Mouse (Mus musculus): ENCODE measurements around the gene Mogat1. TPM values are rescaled to one million over a fixed set of nuclear protein-coding genes. Genes with fewer than 3 reads are reported as not detected.
"Not testable (repeated sequence)": the region's sequence is repeated elsewhere in the genome, so short reads cannot be mapped to it uniquely, and the experiment has no call there.

Gene Mogat1
- total RNA-seq, 1 experiment from 2014 or later = not detected

DNA sequence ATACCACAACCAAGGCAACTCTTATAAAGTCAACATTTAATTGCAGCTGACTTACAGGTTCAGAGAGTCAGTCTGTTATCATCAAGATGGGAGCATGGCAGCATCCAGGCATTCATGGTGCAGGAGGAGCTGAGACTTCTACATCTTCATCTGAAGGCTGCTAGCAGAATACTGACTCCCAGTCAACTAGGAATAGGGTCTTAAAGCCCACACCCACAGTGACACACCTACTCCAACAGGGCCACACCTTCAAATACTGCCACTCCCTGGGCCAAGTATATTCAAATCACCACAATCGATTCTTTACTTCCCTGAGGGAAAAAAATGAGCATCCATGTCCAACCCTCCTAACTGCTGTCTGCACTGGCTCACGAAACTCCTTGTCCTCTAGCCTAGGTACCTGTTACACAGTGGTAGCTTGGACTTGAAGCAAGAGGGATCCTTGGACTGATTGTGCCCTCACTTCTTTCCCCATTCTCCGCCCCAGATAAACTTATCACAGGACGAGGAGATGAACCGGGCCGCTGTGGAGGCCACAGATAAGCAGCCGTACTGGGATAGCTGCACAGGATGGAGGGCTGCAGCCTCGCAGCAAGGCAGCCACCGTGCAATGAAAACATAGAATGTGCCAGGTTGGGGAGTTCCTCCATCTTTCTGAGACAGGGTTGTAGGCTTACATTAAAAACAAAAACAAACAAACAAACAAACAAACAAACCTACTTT is 23.8 kb downstream of the Mogat1 start:
- ATAC-seq (ENCODE audit: extremely low read depth, insufficient number of reproducible peaks, low FRiP score, poor library complexity, severe bottlenecking) = no peak

GRCm38 (mm10) chr1:78536310-78537164 is 25.7 kb downstream of the Mogat1 start:
- peak; percentile 64 for ATAC-seq (ENCODE audit: extremely low read depth, insufficient number of reproducible peaks, low FRiP score, poor library complexity, severe bottlenecking)

DNA sequence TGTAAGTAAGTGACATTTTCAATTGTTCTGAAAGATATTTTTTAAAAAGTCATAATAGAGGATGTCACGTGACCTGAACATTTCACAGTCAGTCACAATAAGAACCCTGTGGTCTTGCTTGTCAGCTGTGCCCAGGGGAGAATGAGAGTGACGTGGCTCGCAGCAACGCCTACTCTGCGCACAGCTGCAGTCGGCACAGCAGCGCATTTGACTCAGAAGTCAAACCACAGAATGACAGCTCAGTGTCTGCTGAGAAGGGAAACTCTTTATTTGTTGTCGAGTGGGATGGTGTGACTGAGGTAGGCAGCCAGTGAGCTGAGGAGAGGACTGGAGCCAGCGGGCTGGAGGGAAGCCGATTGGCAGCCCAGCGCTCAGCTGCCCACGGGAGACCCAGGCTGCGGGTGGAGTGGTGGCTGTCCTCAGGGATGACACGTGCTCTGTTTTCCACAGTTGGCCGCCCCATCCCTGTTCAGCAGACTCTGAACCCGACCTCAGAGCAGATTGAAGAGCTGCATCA is 26.8 kb downstream of the Mogat1 start:
- peak; percentile 93 for ATAC-seq (ENCODE audit: extremely low read depth, insufficient number of reproducible peaks, low FRiP score, poor library complexity, severe bottlenecking)

GRCm38 (mm10) chr1:78538396-78538795 is 27.6 kb downstream of the Mogat1 start:
- peak; percentile 27; the same call in 1 of the 2 replicates for ATAC-seq (ENCODE audit: extremely low read depth, insufficient number of reproducible peaks, low FRiP score, poor library complexity, severe bottlenecking)

DNA sequence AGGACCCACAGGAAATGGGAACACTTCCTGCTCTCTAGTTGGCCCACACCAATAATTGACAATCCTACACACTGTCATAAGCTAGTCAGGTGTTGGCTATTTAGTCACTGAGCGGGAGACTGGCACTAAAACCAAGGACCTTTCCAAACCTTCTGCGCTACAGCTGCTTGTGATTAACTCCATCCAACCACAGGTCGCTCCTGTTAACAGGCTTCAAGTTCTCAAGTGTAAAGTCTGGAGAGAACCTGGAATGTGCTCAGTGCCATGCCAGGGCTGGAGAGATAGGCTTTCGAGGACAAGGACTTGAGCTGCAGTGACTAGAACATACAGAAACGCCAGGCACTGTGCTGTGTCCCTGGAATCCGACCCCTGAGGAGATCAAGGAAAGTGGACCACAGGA is 28.4 kb downstream of the Mogat1 start:
- no peak for ATAC-seq (ENCODE audit: extremely low read depth, insufficient number of reproducible peaks, low FRiP score, poor library complexity, severe bottlenecking)

- not testable (repeated sequence) for ATAC-seq (ENCODE audit: extremely low read depth, insufficient number of reproducible peaks, low FRiP score, poor library complexity, severe bottlenecking)
Observed at GRCm38 (mm10) chr1:78543631-78544030, 32.8 kb downstream of the Mogat1 start.

- ATAC-seq (ENCODE audit: extremely low read depth, insufficient number of reproducible peaks, low FRiP score, poor library complexity, severe bottlenecking) = no peak
Observed at GRCm38 (mm10) chr1:78546258-78546657, 35.5 kb downstream of the Mogat1 start.

DNA sequence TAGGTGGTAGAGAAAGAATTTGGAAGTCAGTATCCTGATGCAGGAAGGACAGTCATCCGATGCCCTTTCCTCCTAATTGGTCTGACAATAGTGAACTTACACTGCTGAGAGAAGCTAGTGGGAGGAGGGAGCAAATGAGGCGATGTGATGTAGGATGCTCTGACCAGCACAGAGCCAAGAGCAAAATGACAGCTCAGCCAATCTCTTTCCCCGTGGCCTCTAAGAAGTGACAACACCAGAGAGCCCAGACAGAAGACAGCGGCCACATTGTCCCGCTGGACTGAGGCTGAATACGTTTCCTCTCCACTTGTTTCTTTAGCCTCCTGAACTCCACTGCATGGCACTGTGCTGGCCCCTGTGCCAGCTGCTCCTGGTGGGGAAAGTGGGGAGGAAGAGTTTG is 38.2 kb downstream of the Mogat1 start:
- ATAC-seq (ENCODE audit: extremely low read depth, insufficient number of reproducible peaks, low FRiP score, poor library complexity, severe bottlenecking) = no peak

DNA sequence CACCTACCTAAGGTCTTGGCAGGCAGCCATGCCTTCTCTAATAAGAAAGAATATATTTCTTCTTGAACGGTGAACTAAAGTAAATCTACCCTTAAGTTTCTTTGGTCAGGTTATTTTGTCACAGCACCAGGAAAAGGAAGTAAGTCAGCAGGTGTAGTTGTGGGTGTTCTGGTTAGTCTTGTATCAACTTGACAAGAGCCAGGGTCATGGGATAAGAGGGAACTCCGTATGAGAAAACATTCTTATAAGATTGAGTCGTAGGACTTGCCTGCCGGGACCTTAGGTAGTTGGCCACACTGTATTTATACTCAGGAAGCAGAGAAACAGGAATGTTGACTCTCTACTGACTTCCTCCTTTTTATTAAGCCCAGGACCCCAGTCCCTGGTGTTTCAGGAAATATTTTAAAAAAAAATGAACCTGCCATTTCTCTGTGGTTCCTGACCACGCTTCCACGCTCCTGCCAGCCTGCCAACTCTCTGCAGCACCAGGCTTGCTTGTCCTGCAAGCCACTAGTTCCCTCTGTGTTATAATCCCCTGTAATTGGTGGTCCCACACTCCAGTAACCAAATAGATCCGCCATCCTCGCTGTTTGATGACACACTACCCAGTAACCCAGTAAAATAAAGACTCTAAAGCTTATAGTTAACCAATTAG is 43.3 kb downstream of the Mogat1 start:
- ATAC-seq (ENCODE audit: extremely low read depth, insufficient number of reproducible peaks, low FRiP score, poor library complexity, severe bottlenecking) = no peak

GRCm38 (mm10) chr1:78566963-78567362 is 56.2 kb downstream of the Mogat1 start:
- no peak for ATAC-seq (ENCODE audit: extremely low read depth, insufficient number of reproducible peaks, low FRiP score, poor library complexity, severe bottlenecking)

GRCm38 (mm10) chr1:78567421-78567820 is 56.6 kb downstream of the Mogat1 start:
- ATAC-seq (ENCODE audit: extremely low read depth, insufficient number of reproducible peaks, low FRiP score, poor library complexity, severe bottlenecking) = no peak

DNA sequence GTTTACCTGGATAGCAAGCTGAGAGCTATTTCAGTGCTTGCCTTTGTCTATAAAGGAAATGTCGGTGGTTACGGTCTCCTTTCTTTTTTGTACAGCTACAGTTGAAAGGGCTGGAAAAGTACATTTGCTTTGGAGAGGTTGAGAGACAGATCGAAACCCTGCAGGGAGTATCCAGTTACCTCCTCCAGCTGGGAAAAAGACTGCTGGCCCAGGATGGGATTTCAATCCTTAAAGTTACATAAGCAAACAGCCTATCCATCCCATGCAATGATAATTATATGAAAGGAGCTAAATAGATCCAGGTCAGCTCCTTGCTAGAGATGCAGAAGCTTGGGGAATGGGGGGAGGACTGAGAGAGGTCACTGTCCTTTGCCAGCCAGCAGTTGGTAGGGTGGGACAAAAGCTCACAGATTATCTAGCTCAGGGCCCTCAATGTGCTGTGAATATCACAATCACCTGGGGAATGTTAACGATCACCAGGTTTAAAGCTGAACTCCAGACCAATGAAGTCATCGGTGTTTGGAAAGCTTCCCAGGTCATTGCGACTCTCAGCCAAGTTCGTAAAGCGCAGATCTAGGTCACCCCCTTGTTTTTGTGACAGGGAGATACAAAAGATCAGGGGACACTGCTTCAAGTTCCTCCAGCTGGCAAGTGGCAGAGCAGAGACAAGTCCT is 57.2 kb downstream of the Mogat1 start:
- no peak for ATAC-seq (ENCODE audit: extremely low read depth, insufficient number of reproducible peaks, low FRiP score, poor library complexity, severe bottlenecking)

GRCm38 (mm10) chr1:78569617-78570016 is 58.8 kb downstream of the Mogat1 start:
- ATAC-seq (ENCODE audit: extremely low read depth, insufficient number of reproducible peaks, low FRiP score, poor library complexity, severe bottlenecking) = no peak

DNA sequence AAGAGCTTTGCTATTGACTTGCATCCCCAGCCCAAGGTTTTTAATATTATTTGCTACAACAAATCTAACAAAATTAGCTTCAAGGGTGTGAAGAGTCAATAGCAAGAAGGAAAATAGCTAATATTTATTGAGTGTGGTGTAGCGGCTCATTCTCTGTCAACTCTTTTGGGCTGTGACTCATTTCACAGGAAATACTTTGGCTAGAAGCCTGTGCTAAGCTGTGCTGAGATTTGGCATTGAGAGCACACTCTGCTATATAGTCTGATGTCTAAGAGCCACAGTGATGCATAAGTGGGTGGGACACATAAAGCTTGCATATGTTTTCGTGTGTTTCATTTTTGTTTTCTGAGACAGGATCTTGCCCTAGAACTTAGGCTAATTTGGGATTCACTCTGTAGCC is 74.3 kb downstream of the Mogat1 start:
- ATAC-seq (ENCODE audit: extremely low read depth, insufficient number of reproducible peaks, low FRiP score, poor library complexity, severe bottlenecking) = no peak

DNA sequence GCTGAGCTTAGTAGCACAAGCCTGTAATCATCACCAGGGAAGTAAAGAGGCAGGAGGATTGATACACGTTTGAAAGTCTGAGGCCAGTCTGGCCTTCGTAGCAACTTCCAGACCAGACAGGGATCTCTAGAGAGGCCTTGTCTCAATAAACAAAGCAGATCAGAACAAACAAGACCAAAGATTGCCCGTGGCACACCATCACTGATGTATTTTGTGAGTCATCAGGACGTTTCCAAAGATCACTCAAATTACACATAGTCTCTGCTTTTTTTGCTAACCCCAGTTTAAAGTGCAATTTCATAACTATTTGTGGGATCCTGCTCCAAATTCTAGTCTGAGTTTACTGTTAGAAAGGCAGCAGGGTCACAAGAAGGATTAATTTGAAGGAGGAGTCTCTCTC is 76.2 kb downstream of the Mogat1 start:
- no peak for ATAC-seq (ENCODE audit: extremely low read depth, insufficient number of reproducible peaks, low FRiP score, poor library complexity, severe bottlenecking)

Data from neutrophil, adult 5-6 weeks (primary cell).